Mouse (Mus musculus): ENCODE results near the gene Gstt3. TPM values are rescaled to one million over a fixed set of nuclear protein-coding genes. Genes with fewer than 3 reads are reported as not detected.

Gene Gstt3
- polyA plus RNA-seq, 1 experiment from 2014 or later: 1.2 TPM

- Histone ChIP-seq H3K27me3 (ENCODE audit: control insufficient read depth, insufficient read depth, low read length) (no peaks in the 10 kb centered on the region), H3K27ac (ENCODE audit: low read depth, low read length) (no peak overlapping the region), H3K4me3 (ENCODE audit: low read depth, low read length) (no peak overlapping the region), H3K4me2 (ENCODE audit: low read depth, low read length, severe bottlenecking) (no peak overlapping the region), H3K9ac (ENCODE audit: low read length) (no peak overlapping the region), H3K9me3 (ENCODE audit: control insufficient read depth, low read length) (no peaks in the 10 kb centered on the region), H3K36me3 (ENCODE audit: control insufficient read depth, insufficient read depth, low read length) (no peaks in the 10 kb centered on the region), H3K4me1 (replicated peaks; ENCODE audit: control insufficient read depth, insufficient read depth, low read length) (no peaks in the 10 kb centered on the region)
- 95% methylated on average over 5 of the region's 5 CpGs for WGBS
- no peak for ATAC-seq (replicated peaks; ENCODE audit: low FRiP score)
- DNase-seq (ENCODE audit: low spot score): no peak
Observed at GRCm38 (mm10) chr10:75789841-75790240, 8.6 kb upstream of the Gstt3 start.

GRCm38 (mm10) chr10:75789081-75789735, 8.0 kb upstream of the Gstt3 start:
- no peak overlapping the region for H3K27ac ChIP-seq (ENCODE audit: low read depth, low read length)
- H3K4me2 ChIP-seq (ENCODE audit: low read depth, low read length, severe bottlenecking): no peak overlapping the region
- no peak for ATAC-seq (replicated peaks; ENCODE audit: low FRiP score)
- H3K9ac ChIP-seq (ENCODE audit: low read length): no peak overlapping the region
- H3K4me1 ChIP-seq (replicated peaks; ENCODE audit: control insufficient read depth, insufficient read depth, low read length): no peaks in the 10 kb centered on the region
- no peaks in the 10 kb centered on the region for H3K9me3 ChIP-seq (ENCODE audit: control insufficient read depth, low read length)
- no peaks in the 10 kb centered on the region for H3K36me3 ChIP-seq (ENCODE audit: control insufficient read depth, insufficient read depth, low read length)
- H3K4me3 ChIP-seq (ENCODE audit: low read depth, low read length): no peak overlapping the region
- H3K27me3 ChIP-seq (ENCODE audit: control insufficient read depth, insufficient read depth, low read length): no peaks in the 10 kb centered on the region
- no peak for DNase-seq (ENCODE audit: low spot score)
- 80% methylated on average over 6 of the region's 6 CpGs for WGBS

DNA sequence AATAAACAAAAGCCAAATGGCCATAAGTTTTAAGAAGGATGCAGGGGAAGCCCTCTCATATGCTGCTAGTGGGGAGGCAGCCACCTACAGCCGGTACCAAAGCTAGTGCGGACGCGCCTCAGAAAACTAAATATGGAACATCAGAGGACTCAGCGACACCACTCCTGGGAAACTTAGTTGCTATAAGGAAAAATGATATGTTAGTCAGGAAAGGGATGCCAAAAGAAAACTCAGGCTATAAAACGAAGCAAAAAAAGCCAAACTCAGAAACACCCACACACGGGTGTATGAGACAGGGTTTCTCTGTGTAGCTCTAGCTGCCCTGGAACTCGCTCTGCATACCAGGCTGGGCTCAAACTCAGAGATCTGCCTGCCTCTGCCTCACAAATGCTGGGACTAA, 7.1 kb upstream of the Gstt3 start:
- Histone ChIP-seq H3K4me1 (replicated peaks; ENCODE audit: control insufficient read depth, insufficient read depth, low read length) (no peaks in the 10 kb centered on the region), H3K9me3 (ENCODE audit: control insufficient read depth, low read length) (no peaks in the 10 kb centered on the region), H3K27ac (ENCODE audit: low read depth, low read length) (no peak overlapping the region), H3K9ac (ENCODE audit: low read length) (no peak overlapping the region), H3K4me3 (ENCODE audit: low read depth, low read length) (no peak overlapping the region), H3K4me2 (ENCODE audit: low read depth, low read length, severe bottlenecking) (no peak overlapping the region), H3K36me3 (ENCODE audit: control insufficient read depth, insufficient read depth, low read length) (no peaks in the 10 kb centered on the region), H3K27me3 (ENCODE audit: control insufficient read depth, insufficient read depth, low read length) (no peaks in the 10 kb centered on the region)
- ATAC-seq (replicated peaks; ENCODE audit: low FRiP score): no peak
- 93% methylated on average over 8 of the region's 8 CpGs for WGBS
- DNase-seq (ENCODE audit: low spot score): no peak

- Histone ChIP-seq H3K4me1 (replicated peaks; ENCODE audit: control insufficient read depth, insufficient read depth, low read length) (peaks cover 5% of the 10 kb centered on the region; the same call in 1 of the 2 replicates), H3K27ac (ENCODE audit: low read depth, low read length) (no peak overlapping the region), H3K9ac (ENCODE audit: low read length) (no peak overlapping the region), H3K4me2 (ENCODE audit: low read depth, low read length, severe bottlenecking) (no peak overlapping the region), H3K9me3 (ENCODE audit: control insufficient read depth, low read length) (no peaks in the 10 kb centered on the region), H3K4me3 (ENCODE audit: low read depth, low read length) (no peak overlapping the region), H3K27me3 (ENCODE audit: control insufficient read depth, insufficient read depth, low read length) (no peaks in the 10 kb centered on the region; the same call in 1 of the 2 replicates), H3K36me3 (ENCODE audit: control insufficient read depth, insufficient read depth, low read length) (no peaks in the 10 kb centered on the region)
- WGBS: 72% methylated on average over 1 of the region's 1 CpGs
- ATAC-seq (replicated peaks; ENCODE audit: low FRiP score) (no peak), DNase-seq (ENCODE audit: low spot score) (no peak)
Observed at GRCm38 (mm10) chr10:75785442-75785841, 4.2 kb upstream of the Gstt3 start.

- no peak overlapping the region for H3K27ac ChIP-seq (ENCODE audit: low read depth, low read length)
- no peaks in the 10 kb centered on the region for H3K9me3 ChIP-seq (ENCODE audit: control insufficient read depth, low read length)
- peaks cover 10% of the 10 kb centered on the region; the same call in 1 of the 2 replicates for H3K4me1 ChIP-seq (replicated peaks; ENCODE audit: control insufficient read depth, insufficient read depth, low read length)
- H3K4me3 ChIP-seq (ENCODE audit: low read depth, low read length): no peak overlapping the region
- H3K4me2 ChIP-seq (ENCODE audit: low read depth, low read length, severe bottlenecking): no peak overlapping the region
- no peak overlapping the region for H3K9ac ChIP-seq (ENCODE audit: low read length)
- DNase-seq (ENCODE audit: low spot score): no peak
- peaks cover 6% of the 10 kb centered on the region for H3K27me3 ChIP-seq (ENCODE audit: control insufficient read depth, insufficient read depth, low read length)
- H3K36me3 ChIP-seq (ENCODE audit: control insufficient read depth, insufficient read depth, low read length): no peaks in the 10 kb centered on the region
- 38% methylated on average over 15 of the region's 15 CpGs for WGBS
- no peak for ATAC-seq (replicated peaks; ENCODE audit: low FRiP score)
Observed at GRCm38 (mm10) chr10:75779206-75780174, 1.7 kb downstream of the Gstt3 start.

DNA sequence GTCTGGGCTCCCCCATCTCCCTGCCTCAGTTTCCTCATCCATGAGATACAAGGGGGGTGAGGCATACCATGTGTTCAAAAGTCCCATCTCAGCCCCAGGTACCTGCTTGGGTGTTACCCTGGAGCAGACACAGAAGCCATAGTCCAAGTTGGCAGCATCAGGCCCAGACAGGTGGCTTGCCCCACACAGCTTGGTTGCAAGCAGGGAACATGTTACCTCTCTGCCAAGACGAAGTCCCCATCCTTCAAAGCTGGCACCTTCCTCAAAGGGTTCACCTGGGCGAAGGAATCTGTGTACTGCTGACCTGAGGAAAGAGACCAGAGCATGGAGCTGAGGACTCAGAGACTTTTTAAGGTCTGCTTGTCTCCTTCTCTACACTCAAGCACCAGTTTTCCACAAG, 3.3 kb downstream of the Gstt3 start:
- ATAC-seq (replicated peaks; ENCODE audit: low FRiP score): no peak
- Histone ChIP-seq H3K9me3 (ENCODE audit: control insufficient read depth, low read length) (no peaks in the 10 kb centered on the region), H3K4me3 (ENCODE audit: low read depth, low read length) (no peak overlapping the region), H3K4me2 (ENCODE audit: low read depth, low read length, severe bottlenecking) (no peak overlapping the region), H3K4me1 (replicated peaks; ENCODE audit: control insufficient read depth, insufficient read depth, low read length) (peaks cover 10% of the 10 kb centered on the region; the same call in 1 of the 2 replicates), H3K36me3 (ENCODE audit: control insufficient read depth, insufficient read depth, low read length) (no peaks in the 10 kb centered on the region; the same call in 1 of the 2 replicates), H3K27me3 (ENCODE audit: control insufficient read depth, insufficient read depth, low read length) (peaks cover 6% of the 10 kb centered on the region), H3K27ac (ENCODE audit: low read depth, low read length) (no peak overlapping the region), H3K9ac (ENCODE audit: low read length) (no peak overlapping the region)
- WGBS: 75% methylated on average over 2 of the region's 2 CpGs
- no peak for DNase-seq (ENCODE audit: low spot score)

GRCm38 (mm10) chr10:75776562-75776961, 4.7 kb downstream of the Gstt3 start:
- Histone ChIP-seq H3K9me3 (ENCODE audit: control insufficient read depth, low read length) (no peaks in the 10 kb centered on the region), H3K4me2 (ENCODE audit: low read depth, low read length, severe bottlenecking) (no peak overlapping the region), H3K9ac (ENCODE audit: low read length) (no peak overlapping the region), H3K4me1 (replicated peaks; ENCODE audit: control insufficient read depth, insufficient read depth, low read length) (peaks cover 13% of the 10 kb centered on the region; the same call in 1 of the 2 replicates), H3K36me3 (ENCODE audit: control insufficient read depth, insufficient read depth, low read length) (no peaks in the 10 kb centered on the region; the same call in 1 of the 2 replicates), H3K27ac (ENCODE audit: low read depth, low read length) (no peak overlapping the region), H3K27me3 (ENCODE audit: control insufficient read depth, insufficient read depth, low read length) (peaks cover 6% of the 10 kb centered on the region), H3K4me3 (ENCODE audit: low read depth, low read length) (no peak overlapping the region)
- DNase-seq (ENCODE audit: low spot score) (no peak), ATAC-seq (replicated peaks; ENCODE audit: low FRiP score) (no peak)
- 88% methylated on average over 6 of the region's 6 CpGs for WGBS

- Histone ChIP-seq H3K9ac (ENCODE audit: low read length) (no peak overlapping the region), H3K4me2 (ENCODE audit: low read depth, low read length, severe bottlenecking) (no peak overlapping the region), H3K27ac (ENCODE audit: low read depth, low read length) (no peak overlapping the region), H3K9me3 (ENCODE audit: control insufficient read depth, low read length) (no peaks in the 10 kb centered on the region), H3K4me1 (replicated peaks; ENCODE audit: control insufficient read depth, insufficient read depth, low read length) (peaks cover 3% of the 10 kb centered on the region; the same call in 1 of the 2 replicates), H3K27me3 (ENCODE audit: control insufficient read depth, insufficient read depth, low read length) (peaks cover under 1% of the 10 kb centered on the region), H3K4me3 (ENCODE audit: low read depth, low read length) (no peak overlapping the region), H3K36me3 (ENCODE audit: control insufficient read depth, insufficient read depth, low read length) (no peaks in the 10 kb centered on the region; the same call in 1 of the 2 replicates)
- 88% methylated on average over 9 of the region's 9 CpGs for WGBS
- ATAC-seq (replicated peaks; ENCODE audit: low FRiP score) (no peak), DNase-seq (ENCODE audit: low spot score) (no peak)
Observed at GRCm38 (mm10) chr10:75774587-75774986, 6.6 kb downstream of the Gstt3 start.

Data from forebrain, embryonic 11.5 days (tissue).